Mouse (Mus musculus) lung, embryonic 14.5 days (tissue): ENCODE data around the gene Gm28102. TPM values are rescaled to one million over a fixed set of nuclear protein-coding genes. Genes with fewer than 3 reads are reported as not detected.
"Not testable (repeated sequence)": the region's sequence is repeated elsewhere in the genome, so short reads cannot be mapped to it uniquely, and the experiment has no call there.

ENCODE experiments used
- ATAC-seq: fragments of 200-750 bp; cut with Nextera tagmentation; 2 replicates; pipeline ENCODE4 v1.8.0; 2017; ENCODE audit warnings: mild to moderate bottlenecking, moderate TSS enrichment, moderate library complexity; ENCODE audit not compliant: insufficient read depth
- DNase-seq: peaks from one replicate; pipeline ENCODE4 v3.0.0-alpha.2; 2015
- H3K27ac ChIP-seq: fragments of 300-500 bp; sonication (generic); 2 replicates; pipeline ENCODE4 v1.5.1; 2014; ENCODE audit warnings: low read depth, mild to moderate bottlenecking, moderate library complexity
- H3K27me3 ChIP-seq: fragments of 300-500 bp; sonication (generic); 2 replicates; pipeline ENCODE4 v1.6.1; 2014; ENCODE audit warnings: low read length, control low read depth; ENCODE audit not compliant: insufficient read depth
- H3K36me3 ChIP-seq: fragments of 300-500 bp; sonication (generic); 2 replicates; pipeline ENCODE4 v1.6.1; 2014; ENCODE audit warnings: control low read depth; ENCODE audit not compliant: insufficient read depth
- H3K4me1 ChIP-seq: fragments of 300-500 bp; sonication (generic); 2 replicates; pipeline ENCODE4 v1.6.1; 2014; ENCODE audit warnings: antibody characterized with exemption, control low read depth; ENCODE audit not compliant: insufficient read depth
- H3K4me2 ChIP-seq: fragments of 300-500 bp; sonication (generic); 2 replicates; pipeline ENCODE4 v1.6.1; 2014; ENCODE audit warnings: mild to moderate bottlenecking
- H3K4me3 ChIP-seq: fragments of 300-500 bp; sonication (generic); 2 replicates; pipeline ENCODE4 v1.5.1; 2014; ENCODE audit warnings: low read depth, low read length
- H3K9ac ChIP-seq: fragments of 300-500 bp; sonication (generic); 2 replicates; pipeline ENCODE4 v1.6.1; 2014
- H3K9me3 ChIP-seq: fragments of 300-500 bp; sonication (generic); 2 replicates; pipeline ENCODE4 v1.6.1; 2016; ENCODE audit warnings: low read depth, low read length, control low read depth
- WGBS: fragments of 180-500 bp; shearing (Covaris S2); extraction: QIAGEN DNeasy Blood & Tissue Kit; methylation state at CpG from one replicate; pipeline ENCODE4 v1.1.7; 2014; 5-methylcytosine and 5-hydroxymethylcytosine counted together
- polyA plus RNA-seq: library from polyadenylated mRNA; unstranded; fragments of >200 nt; fragmentation: Nextera tagmentation; extraction: Ambion mirVana; gene quantifications from 2 replicates; pipeline ENCODE4 v1.2.1, GENCODE M21; 2014

The Gm28102 gene
- polyA plus RNA-seq: not detected in 2 replicates

DNA sequence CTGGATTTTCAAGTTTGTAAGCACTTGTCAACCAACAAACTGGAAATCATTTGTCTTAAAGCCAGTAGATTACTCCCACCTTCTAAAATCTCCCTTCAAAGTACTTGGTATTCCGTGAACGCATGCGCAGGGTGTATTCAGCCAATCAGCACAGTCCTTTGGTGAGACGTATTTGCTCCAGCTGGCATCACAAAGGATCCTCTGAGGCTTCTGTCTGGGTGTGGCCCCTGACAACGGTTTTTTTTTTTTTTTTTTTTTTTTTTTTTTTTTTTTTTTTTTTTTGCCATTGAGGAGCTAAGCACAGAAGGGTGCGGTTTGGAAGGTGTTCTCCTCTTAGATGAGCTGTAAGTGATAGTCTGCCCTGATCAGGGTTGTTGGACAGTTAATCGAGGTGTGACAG is at the start of gene Gm28102:
TSS of gene Gm28102 (plus strand) at position 301 of the 400 bp plus-strand sequence.
- not testable (repeated sequence) for H3K27me3 ChIP-seq, H3K27ac ChIP-seq, H3K4me3 ChIP-seq, H3K9me3 ChIP-seq, DNase-seq, H3K36me3 ChIP-seq, H3K9ac ChIP-seq, H3K4me2 ChIP-seq, H3K4me1 ChIP-seq, ATAC-seq
- WGBS: 50% methylated on average over 1 of the region's 7 CpGs
